Mouse (Mus musculus) induced T-regulatory cell, adult 2 months (primary cell): ENCODE data around the gene Dnajc4.
A peak's percentile ranks its signal among the peaks of the same experiment; 100 is the strongest.

ENCODE experiments used
- DNase-seq: peaks from one replicate; pipeline ENCODE4 v3.0.0-alpha.2; 2012; ENCODE audit warnings: low read depth

Gene Dnajc4

GRCm38 (mm10) chr19:6992011-6992858 lies at the start of gene Dnajc4:
TSS of gene Dnajc4 (minus strand) at chr19:6992572.
- DNase-seq, result peak; percentile 99

- DNase-seq, result no peak
Observed at GRCm38 (mm10) chr19:7041171-7041570, 48.8 kb upstream of the Dnajc4 start.

- peak; percentile 67 for DNase-seq
Observed at GRCm38 (mm10) chr19:7040637-7041130, 48.3 kb upstream of the Dnajc4 start.

GRCm38 (mm10) chr19:7039841-7040636 lies 47.7 kb upstream of the Dnajc4 start, which contains the start of gene Stip1:
TSS of gene Stip1 (minus strand) at chr19:7039967.
- peak; percentile 100 for DNase-seq

- peak; percentile 84 for DNase-seq
Observed at GRCm38 (mm10) chr19:7039088-7039720, 46.8 kb upstream of the Dnajc4 start.

- no peak for DNase-seq
Observed at GRCm38 (mm10) chr19:7034006-7034405, 41.6 kb upstream of the Dnajc4 start.

GRCm38 (mm10) chr19:7029531-7029930 lies 37.2 kb upstream of the Dnajc4 start:
- no peak for DNase-seq

GRCm38 (mm10) chr19:7020224-7020641 lies 27.9 kb upstream of the Dnajc4 start:
- peak; percentile 90 for DNase-seq

- DNase-seq, result peak; percentile 94
Observed at GRCm38 (mm10) chr19:7019191-7019590, 26.8 kb upstream of the Dnajc4 start, which contains the start of gene Fermt3. TSS of gene Fermt3 (minus strand) at chr19:7019469.

- no peak for DNase-seq
Observed at GRCm38 (mm10) chr19:7018546-7018945, 26.2 kb upstream of the Dnajc4 start.

- DNase-seq, result peak; percentile 91
Observed at GRCm38 (mm10) chr19:7017541-7018457, 25.4 kb upstream of the Dnajc4 start.

- DNase-seq, result no peak
Observed at GRCm38 (mm10) chr19:7014481-7015135, 22.2 kb upstream of the Dnajc4 start.

GRCm38 (mm10) chr19:7013984-7014383 lies 21.6 kb upstream of the Dnajc4 start:
- no peak for DNase-seq

- DNase-seq, result no peak
Observed at GRCm38 (mm10) chr19:7012426-7012825, 20.1 kb upstream of the Dnajc4 start.

GRCm38 (mm10) chr19:7006892-7007593 lies 14.7 kb upstream of the Dnajc4 start:
- no peak for DNase-seq

GRCm38 (mm10) chr19:6999360-7000063 lies 7.1 kb upstream of the Dnajc4 start:
- DNase-seq, result no peak

- no peak for DNase-seq
Observed at GRCm38 (mm10) chr19:6997721-6998290, 5.4 kb upstream of the Dnajc4 start.

GRCm38 (mm10) chr19:6996006-6996405 lies 3.6 kb upstream of the Dnajc4 start, which contains the start of the genes Nudt22 and Trpt1:
TSS of gene Nudt22 (minus strand) at chr19:6996117.
TSS of gene Trpt1 (plus strand) at chr19:6996131.
- peak; percentile 88 for DNase-seq
